Mouse (Mus musculus) testis, postnatal 14 days (tissue): ENCODE measurements around the gene Cdc42ep4.

Experiments
- DNase-seq: peaks from one replicate; pipeline ENCODE4 v3.0.0; 2021; ENCODE audit warnings: low spot score

Cdc42ep4 gene

GRCm38 (mm10) chr11:113749749-113750351 lies 1.8 kb downstream of the Cdc42ep4 start:
- peak; percentile 55 for DNase-seq

DNA sequence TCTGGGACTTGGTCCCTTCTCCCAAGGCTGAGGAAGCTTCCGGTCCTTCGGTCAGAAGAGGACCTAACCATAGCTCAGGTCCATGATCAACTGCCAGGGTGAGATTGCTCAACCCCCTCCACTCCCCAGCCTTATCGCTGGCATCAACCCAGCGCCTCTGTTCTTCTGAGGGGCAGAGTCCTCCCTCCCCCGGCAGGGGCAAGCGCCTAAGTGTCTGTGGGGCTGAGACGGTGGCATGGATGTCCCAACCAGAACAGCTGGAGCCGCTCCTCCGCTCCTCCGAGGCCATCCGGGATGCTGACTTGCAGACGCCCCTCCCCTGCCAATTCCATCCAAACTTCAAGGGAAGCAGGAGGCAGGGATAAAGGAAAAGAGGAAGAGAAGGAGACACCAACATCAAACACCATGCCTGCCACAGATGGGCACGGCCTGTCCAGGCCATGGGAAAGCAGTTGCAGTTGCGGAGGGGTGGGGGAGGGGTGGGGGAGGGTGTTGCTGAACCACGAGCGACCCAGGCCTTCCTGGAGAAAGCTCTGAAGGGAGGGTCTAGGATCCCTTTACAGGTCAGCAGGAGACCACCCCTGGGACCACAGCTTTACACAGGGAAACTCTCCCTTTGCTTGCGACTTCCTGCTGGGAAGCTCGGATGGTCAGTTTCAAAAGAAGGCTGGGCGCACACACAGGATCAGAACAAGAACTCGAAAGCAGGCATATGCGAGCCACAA lies 2.7 kb downstream of the Cdc42ep4 start:
- no peak for DNase-seq

DNA sequence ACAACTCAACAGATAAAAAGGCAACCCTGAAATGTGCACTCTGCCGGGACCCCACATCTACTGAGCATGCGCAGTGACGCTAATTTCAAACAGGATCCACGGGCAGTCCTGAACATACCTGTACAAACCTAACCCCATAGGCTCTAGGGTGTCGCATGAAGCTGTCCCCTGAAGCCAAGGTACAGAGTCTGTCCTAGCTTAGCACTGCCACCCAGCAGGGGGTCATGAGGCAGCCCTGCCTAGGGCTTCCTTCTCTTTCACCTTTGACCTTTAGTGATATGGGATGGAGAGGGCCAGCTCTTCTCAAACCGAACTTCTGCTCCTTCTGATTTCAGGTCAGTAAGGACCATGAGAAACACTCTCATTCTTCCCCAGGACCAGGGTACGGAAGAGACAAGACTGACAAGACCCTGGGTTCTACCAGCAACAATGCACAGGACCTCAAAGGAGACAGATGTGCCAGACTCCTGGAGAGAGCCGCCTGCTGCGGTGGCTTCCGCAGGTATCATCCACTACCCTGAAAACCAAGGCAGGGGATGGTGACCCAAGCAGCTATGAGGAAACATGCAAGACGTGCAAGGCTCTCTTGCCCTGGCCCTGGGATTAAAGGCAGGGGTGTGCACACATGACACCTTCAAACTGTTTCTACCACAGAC lies 3.8 kb downstream of the Cdc42ep4 start:
- DNase-seq, result no peak

DNA sequence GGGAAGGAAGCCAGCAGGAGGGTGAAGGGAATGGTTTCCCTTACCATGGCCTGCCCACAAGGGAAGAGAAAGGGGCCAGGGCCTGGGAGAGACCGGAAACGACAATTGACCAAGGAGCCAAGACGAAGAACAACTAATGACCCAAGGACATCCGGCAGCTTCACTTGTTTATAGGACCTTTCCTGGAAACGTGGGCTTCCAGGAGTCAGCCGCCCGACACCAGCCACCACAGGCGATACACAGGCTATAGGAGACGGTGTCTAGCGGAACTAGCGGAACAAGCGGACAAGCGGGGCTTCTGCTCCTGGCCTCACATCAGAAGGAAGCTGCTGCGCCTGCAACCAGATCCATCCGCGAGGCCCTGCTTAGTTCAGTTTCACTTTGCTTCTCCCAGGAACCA lies 4.6 kb downstream of the Cdc42ep4 start:
- DNase-seq, result no peak

- DNase-seq, result no peak
Observed at GRCm38 (mm10) chr11:113745961-113746360, 5.7 kb downstream of the Cdc42ep4 start.

- DNase-seq, result no peak
Observed at GRCm38 (mm10) chr11:113742998-113743397, 8.7 kb downstream of the Cdc42ep4 start.

- no peak for DNase-seq
Observed at GRCm38 (mm10) chr11:113740100-113740499, 11.6 kb downstream of the Cdc42ep4 start.

GRCm38 (mm10) chr11:113739213-113739612 lies 12.5 kb downstream of the Cdc42ep4 start:
- DNase-seq, result no peak

- DNase-seq, result no peak
Observed at GRCm38 (mm10) chr11:113737912-113738311, 13.8 kb downstream of the Cdc42ep4 start.

DNA sequence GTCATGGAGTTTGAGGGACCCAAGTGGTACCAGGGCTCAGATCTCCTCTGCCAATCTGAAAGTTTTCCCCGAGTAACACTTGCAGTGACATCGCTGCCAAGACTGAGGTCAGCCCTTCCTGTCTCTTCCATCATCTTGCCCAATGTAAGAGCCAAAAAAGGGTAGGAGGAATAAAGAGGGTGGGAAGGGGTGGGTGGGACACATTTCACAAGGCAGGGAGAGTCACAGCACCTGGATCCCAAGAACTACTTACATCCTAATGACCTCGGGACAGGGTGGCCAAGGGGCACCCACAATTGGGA lies 14.2 kb downstream of the Cdc42ep4 start:
- DNase-seq, result no peak

DNA sequence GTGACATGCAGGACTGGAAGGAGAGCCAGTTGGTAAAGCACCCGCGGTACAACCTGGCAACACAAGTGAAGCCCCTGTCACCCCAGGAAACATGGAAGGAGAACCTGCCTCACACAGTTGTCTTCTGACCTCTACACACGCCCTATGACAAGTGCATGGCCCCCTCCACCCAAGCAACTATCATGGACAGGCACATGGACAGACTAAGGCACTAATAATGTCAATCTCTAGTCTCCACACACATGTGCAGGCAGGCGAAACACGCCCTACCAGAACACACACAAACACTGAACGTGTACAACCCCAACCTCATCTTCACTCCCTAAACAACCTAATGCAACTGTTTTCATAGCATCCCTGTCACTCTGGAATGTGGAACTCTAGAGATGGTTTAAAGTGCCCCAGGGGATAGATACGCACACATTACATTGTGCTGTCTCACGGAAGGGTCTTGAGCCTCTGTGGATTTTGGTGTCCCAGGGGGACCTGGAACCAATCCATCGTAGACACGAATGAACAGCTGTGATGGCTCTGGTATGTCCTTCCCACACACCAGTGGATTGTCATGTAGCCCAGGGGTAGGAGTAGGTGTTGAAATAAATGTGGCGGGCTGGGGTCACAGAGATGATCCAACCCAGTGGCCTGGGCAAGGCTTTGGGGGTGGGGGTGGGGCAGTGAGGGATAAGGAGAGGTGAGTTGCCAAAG lies 14.7 kb downstream of the Cdc42ep4 start:
- DNase-seq, result no peak

GRCm38 (mm10) chr11:113735151-113735550 lies 16.5 kb downstream of the Cdc42ep4 start:
- DNase-seq, result no peak

GRCm38 (mm10) chr11:113733631-113734364 lies 17.9 kb downstream of the Cdc42ep4 start:
- no peak for DNase-seq

DNA sequence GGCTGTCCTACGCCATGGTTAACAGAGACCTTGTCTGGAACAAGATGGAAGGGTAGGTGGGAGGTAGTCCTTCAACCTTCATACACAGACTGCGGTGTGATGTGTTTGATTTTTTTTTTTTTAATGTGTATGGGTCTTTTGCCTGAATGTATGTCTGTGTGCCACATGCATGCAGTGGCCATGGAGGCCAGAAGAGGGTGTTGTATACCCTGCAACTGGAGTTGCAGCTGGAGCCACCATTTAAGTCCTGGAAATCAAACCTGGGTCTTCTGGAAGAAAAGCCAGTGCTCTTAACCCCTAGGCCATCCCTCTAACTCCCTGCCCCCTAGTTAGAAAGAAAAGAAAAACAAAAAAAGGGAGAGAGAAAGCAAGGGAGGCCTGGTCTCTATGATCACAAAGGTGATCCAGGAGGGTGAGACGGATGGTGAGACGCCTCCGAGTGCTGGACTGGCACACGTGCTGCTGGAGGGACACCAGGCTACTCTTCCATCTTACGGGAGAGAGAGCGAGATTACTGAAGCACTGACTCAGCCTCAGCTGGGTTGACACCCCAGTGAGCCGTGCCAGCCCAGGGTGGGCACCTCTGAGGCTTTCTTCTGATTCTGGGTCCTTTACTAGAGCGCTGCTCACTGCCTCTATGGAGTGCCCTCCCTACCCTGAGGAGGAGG lies 19.6 kb downstream of the Cdc42ep4 start:
- DNase-seq, result no peak

GRCm38 (mm10) chr11:113730879-113731278 lies 20.8 kb downstream of the Cdc42ep4 start:
- DNase-seq, result no peak

DNA sequence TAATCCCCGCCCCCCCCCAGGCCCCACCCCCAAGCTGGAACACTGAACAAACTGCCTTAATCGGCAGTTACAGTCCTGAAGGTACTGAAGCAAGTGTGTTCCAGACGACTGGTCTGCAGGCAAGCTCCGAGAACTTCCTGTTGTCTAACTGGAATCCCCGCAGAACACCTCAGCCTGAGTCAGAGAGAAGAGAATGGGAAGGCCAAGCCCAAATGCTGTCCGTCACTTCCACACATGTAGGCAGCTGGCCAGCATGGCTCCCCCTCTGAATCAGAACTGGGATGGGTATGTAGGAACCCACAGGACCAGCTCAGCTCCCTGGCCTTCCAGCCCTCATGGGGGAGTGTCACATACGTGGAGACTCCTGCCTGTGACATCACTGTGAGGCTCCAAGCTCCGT lies 21.8 kb downstream of the Cdc42ep4 start:
- no peak for DNase-seq

- no peak for DNase-seq
Observed at GRCm38 (mm10) chr11:113729239-113729638, 22.4 kb downstream of the Cdc42ep4 start.

- DNase-seq, result no peak
Observed at GRCm38 (mm10) chr11:113727992-113728391, 23.7 kb downstream of the Cdc42ep4 start.

GRCm38 (mm10) chr11:113726994-113727888 lies 24.4 kb downstream of the Cdc42ep4 start:
- no peak for DNase-seq

- DNase-seq, result no peak
Observed at GRCm38 (mm10) chr11:113725235-113726048, 26.2 kb downstream of the Cdc42ep4 start.
